Mouse (Mus musculus) adrenal gland (tissue): ENCODE results near the gene Serinc1.

Experiments used
- intact Hi-C: fragments of 180-260 bp; cut with DNase I; formaldehyde crosslinking; loops from one replicate; pipeline ENCODE4 v1.15.1; 2025

Serinc1 gene

DNA sequence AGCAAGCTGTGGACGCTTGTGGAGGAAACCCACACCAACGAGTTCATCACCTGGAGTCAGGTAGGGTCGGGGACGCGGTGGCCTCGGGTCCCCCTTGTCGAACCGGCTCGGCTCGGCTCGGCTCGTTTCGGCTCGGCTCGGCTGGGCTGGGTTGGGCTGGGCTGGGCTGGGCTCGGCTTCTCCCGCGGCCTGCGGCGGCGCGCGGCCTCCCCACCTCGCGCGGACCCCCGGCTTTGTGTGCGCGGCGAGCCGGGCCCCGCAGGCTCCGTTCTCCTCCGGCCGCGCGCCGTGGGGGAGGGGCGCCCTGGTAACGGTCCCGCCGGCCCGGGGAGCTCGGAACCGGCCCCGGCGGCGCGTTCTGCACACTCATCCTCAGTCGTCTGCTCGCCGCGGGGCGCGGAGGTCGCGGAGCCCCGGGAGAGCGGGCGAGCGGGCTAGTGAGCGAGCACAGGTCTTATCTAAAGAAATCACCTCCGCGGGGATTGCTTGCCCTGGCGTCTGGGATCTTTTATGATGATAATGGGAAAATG is 45.7 kb downstream of the Serinc1 start:
- intact Hi-C loops: loop anchor here (5.0 kb wide), 1 partner anchor 46 kb away; the partner anchor contains the start of gene Serinc1

DNA sequence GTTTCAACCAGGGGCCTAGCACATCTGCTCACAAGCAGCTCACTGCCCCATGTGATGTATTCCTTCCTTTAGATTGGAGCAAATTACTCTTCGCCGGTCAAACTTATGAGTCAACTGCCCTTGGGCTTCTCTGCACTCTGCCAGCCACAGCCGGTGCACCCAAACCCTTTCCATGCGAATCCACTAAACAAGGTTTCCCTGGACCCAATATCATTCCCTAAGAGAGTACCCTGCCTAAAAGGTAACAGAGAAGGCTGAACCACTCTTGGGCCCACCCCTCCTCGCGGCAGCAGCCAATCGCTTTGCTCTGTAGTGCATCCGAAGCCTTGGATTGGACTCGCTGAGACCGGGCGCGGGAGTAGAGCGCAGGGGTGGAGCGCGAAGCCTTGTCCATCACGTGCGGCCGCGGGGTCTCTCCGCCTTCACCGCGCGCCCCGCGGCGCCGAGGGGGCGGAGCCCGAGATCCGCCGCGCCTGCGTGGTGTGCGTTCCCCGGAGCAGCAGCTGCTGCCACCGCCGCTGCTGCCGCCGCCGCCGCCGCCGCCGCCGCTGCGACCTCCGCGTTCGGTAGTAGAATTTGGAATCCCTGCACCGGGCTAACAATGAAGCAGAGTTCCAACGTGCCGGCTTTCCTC is 46.3 kb downstream of the Serinc1 start, which contains the start of gene Hsf2:
Hsf2 (plus strand) TSS at position 478 of the 634 bp plus-strand sequence.
- intact Hi-C loops: loop anchor here (5.0 kb wide), 1 partner anchor 46 kb away; the partner anchor contains the start of gene Serinc1

DNA sequence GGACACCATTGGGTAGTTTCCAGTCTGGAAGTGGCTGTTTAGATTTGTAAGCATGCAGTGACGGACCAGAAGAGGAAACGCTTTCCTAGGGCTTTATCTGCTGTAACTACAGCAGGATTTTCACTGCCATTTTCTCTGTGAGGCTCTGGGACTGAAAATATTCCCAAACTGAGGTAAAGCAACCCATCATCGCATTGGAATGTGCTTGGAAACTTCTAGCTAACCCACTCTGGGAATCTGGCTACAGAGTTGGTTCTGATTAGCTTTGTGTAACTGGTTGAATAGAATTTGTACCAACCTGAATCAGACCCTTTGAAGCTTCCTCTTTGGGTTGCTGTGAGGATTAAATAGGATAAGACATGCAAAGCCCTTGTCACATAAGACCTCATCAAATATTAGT is 47.6 kb downstream of the Serinc1 start:
- intact Hi-C loops: loop anchor here (5.0 kb wide), 1 partner anchor 48 kb away; the partner anchor contains the start of gene Serinc1

DNA sequence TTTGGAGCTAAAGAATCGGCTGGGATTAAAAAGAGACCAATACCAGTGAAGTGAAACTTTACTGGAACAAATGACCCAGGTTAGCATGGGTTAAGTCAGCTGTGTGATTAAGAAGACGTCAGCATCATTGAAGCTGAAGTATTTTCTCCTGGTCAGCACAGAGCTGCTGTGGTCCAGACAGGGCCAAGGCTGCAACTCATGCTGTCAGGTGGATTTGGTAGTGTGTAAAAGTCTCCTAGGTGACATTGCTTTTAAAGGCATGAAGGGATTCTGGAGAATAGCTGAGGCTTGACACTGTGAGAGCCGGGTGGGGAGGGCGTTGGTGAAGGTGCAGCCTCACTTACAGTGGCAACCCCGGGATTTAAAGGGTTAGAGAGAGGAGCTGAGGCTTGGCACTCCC is 50.6 kb downstream of the Serinc1 start:
- intact Hi-C loops: no loop called here

DNA sequence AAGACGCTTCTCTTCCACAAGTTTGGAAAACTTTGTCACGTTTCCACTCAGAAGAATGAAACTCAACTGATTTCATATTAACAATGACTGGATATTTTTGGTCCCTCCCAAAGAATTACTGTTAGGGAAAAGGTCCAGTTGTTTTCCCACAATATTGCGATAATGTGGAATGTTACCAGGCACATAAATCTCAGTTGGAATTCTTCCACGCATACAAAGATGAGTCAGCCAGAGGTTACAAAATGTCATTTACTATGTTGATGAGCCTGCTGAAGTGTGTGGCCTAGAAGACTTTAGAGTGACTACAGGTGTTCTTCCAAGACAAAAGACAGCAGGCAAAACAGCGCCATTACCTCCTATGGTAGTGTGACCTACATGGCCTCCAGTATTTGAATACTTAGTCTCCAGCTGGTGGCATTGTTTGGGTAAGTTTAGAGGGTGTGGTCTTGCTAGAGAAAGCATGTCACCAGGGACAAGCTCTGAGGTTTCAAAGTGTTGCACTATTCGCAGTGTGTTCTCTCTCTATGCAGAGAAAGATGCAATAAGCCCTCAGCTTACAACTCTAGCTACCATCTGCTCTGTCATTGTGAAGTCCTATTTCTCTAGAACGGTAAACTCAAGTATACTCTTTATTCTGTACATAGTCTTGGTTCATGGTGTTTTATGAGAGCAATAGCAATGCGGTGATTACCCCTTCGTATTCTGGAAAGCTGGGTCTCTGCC is 55.0 kb downstream of the Serinc1 start:
- intact Hi-C loops: no loop called here
